Mouse (Mus musculus) forebrain, embryonic 13.5 days (tissue): ENCODE results near the gene Rhof. TPM values are rescaled to one million over a fixed set of nuclear protein-coding genes. Genes with fewer than 3 reads are reported as not detected.

ENCODE experiments used
- ATAC-seq: fragments of 200-750 bp; cut with Nextera tagmentation; 2 replicates; pipeline ENCODE4 v1.8.0; 2017
- H3K27ac ChIP-seq: fragments of 300-500 bp; sonication (generic); 2 replicates; pipeline ENCODE4 v1.5.1; 2015; ENCODE audit warnings: inconsistent platforms, mild to moderate bottlenecking, moderate library complexity
- H3K27me3 ChIP-seq: fragments of 300-500 bp; sonication (generic); 2 replicates; pipeline ENCODE4 v1.6.1; 2015; ENCODE audit warnings: mild to moderate bottlenecking, inconsistent platforms
- H3K36me3 ChIP-seq: fragments of 300-500 bp; sonication (generic); 2 replicates; pipeline ENCODE4 v1.6.1; 2015; ENCODE audit warnings: mild to moderate bottlenecking, inconsistent platforms; ENCODE audit not compliant: poor library complexity, severe bottlenecking
- H3K4me1 ChIP-seq: fragments of 300-500 bp; sonication (generic); 2 replicates; pipeline ENCODE4 v1.6.1; 2015; ENCODE audit warnings: inconsistent platforms
- H3K4me2 ChIP-seq: fragments of 300-500 bp; sonication (generic); 2 replicates; pipeline ENCODE4 v1.6.1; 2015; ENCODE audit warnings: inconsistent platforms, mild to moderate bottlenecking, moderate library complexity
- H3K4me3 ChIP-seq: fragments of 300-500 bp; sonication (generic); 2 replicates; pipeline ENCODE4 v1.5.1; 2015; ENCODE audit warnings: mild to moderate bottlenecking, inconsistent platforms
- H3K9ac ChIP-seq: fragments of 300-500 bp; sonication (generic); 2 replicates; pipeline ENCODE4 v1.6.1; 2015; ENCODE audit warnings: mild to moderate bottlenecking, inconsistent platforms
- H3K9me3 ChIP-seq: fragments of 300-500 bp; sonication (generic); replicated peaks from 2 replicates; pipeline ENCODE4 v1.6.1; 2016; ENCODE audit warnings: inconsistent platforms
- WGBS: fragments of 180-500 bp; shearing (Covaris S2); methylation state at CpG from one replicate; pipeline ENCODE4 v1.1.7; 2015; 5-methylcytosine and 5-hydroxymethylcytosine counted together
- polyA plus RNA-seq: library from polyadenylated mRNA; unstranded; fragments of >200 nt; fragmentation: Nextera tagmentation; extraction: Ambion mirVana; gene quantifications from 2 replicates; pipeline ENCODE4 v1.2.1, GENCODE M21; 2015

Rhof gene
- polyA plus RNA-seq, 1 experiment from 2014 or later: 4.3 TPM

- H3K9ac ChIP-seq: peak overlapping the region; percentile 100
Measured at GRCm38 (mm10) chr5:123138230-123138911, 5.9 kb upstream of the Rhof start.

DNA sequence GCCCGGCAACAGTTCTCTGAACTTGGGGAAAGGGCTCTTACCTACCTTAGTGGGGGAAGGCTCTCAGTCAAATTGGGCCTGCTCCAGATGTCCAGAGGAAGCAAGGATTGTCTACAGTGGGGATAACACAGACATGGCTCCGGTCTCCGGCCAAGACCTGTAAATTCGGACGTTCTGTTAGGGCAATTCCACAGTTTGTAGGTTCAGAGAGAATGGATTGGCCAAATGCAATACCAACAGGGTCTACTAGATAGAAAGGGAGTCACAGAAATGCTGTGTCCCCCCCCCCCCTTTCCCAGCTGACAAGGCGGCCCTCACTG lies 5.4 kb upstream of the Rhof start:
- peak overlapping the region; percentile 100 for H3K27ac ChIP-seq
- no peaks in the 10 kb centered on the region for H3K27me3 ChIP-seq
- WGBS: 2% methylated on average over 6 of the region's 6 CpGs
- H3K9me3 ChIP-seq: no peaks in the 10 kb centered on the region
- peak overlapping the region; percentile 96 for H3K4me2 ChIP-seq
- peaks cover 29% of the 10 kb centered on the region for H3K36me3 ChIP-seq
- H3K4me1 ChIP-seq: peaks cover 52% of the 10 kb centered on the region
- ATAC-seq: no peak
- peak overlapping the region; percentile 100 for H3K9ac ChIP-seq
- peak overlapping the region; percentile 94 for H3K4me3 ChIP-seq

More at GRCm38 (mm10) chr5:123138230-123138911, 5.9 kb upstream of the Rhof start:
- WGBS: under 1% methylated on average over 33 of the region's 40 CpGs
- Histone ChIP-seq H3K36me3 (peaks cover 26% of the 10 kb centered on the region), H3K27ac (peak overlapping the region; percentile 100), H3K27me3 (no peaks in the 10 kb centered on the region), H3K9me3 (no peaks in the 10 kb centered on the region), H3K4me2 (peak overlapping the region; percentile 96), H3K4me3 (peak overlapping the region; percentile 94), H3K4me1 (peaks cover 47% of the 10 kb centered on the region)
- peak; percentile 5; the same call in 1 of the 2 replicates for ATAC-seq

DNA sequence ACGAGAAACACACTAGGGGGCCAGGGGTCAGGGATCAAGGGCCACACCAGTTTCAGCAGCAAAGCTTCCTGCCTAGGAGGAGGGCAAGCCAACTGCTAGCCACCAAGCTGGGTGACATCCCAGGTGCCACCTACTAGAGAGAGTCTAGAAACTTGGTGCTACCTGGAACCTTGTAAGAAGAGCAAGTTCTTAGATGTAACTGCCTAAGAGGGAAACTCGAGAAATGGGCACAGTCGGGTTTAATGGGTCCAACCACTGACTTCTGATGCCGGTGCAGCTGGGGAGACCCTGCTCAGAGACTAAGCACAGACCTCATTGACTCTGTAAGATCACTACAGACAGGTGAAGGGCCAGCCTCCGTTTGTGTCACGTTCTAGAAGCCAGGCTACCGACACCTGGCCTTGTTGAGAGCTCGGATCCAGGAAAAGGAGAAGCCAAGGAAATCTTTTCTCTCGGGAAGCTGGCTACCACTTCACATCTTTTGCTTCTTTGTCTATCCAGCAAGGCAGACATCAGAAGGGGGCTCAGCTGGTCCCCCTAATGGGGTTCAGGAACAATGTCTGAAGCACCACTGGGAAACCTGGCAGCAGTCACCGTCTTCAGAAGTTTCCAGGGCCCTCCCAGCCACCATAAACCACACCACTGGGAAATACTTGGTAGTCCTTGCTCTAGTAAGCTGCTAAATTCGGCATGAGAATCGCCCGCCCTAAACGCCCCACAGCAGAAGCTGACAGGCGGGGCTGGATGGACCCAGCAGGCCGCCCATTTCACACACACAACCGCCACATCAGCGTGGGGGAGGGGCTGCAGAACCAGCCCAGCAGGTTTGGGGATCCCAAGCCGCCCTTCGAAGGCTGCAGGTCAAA lies 4.8 kb upstream of the Rhof start:
- ATAC-seq: no peak
- no peaks in the 10 kb centered on the region for H3K27me3 ChIP-seq
- no peaks in the 10 kb centered on the region for H3K9me3 ChIP-seq
- H3K9ac ChIP-seq: peak overlapping the region; percentile 100
- H3K4me3 ChIP-seq: peak overlapping the region; percentile 94
- peaks cover 58% of the 10 kb centered on the region for H3K4me1 ChIP-seq
- H3K36me3 ChIP-seq: peaks cover 29% of the 10 kb centered on the region
- peak overlapping the region; percentile 96 for H3K4me2 ChIP-seq
- WGBS: under 1% methylated on average over 20 of the region's 20 CpGs
- H3K27ac ChIP-seq: peak overlapping the region; percentile 100

DNA sequence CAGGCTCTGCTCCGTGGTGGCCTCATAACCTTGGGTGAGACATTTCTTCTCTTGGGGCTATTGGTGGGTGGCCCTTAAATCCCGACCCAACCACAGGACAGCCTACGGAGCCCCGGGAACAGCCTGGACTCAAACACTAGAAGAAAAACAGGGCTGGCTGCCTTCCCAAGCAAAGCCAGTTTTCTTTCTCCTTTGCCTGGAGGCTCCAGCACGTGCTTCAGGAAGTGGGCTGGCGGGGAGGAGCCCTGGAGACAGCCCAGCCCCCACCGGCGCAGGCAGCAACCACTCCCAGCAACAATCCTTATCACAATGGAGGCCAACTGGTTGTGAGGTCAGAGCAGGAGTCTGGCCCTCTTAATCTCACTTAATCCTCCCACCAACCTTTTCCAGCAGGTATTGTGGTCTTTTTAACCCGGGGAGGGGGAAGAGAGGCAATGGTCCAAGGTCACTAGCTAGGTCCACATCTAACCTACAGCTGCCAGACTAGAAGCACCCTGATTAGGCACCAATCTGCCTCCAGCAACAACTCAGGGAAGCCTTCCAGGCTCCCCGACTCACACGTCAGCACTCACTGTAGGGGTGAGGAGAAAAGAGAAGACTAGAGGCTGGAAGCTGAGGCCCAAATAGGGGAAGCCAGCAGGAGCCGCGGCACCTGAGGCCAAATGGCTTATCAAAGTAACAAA lies 4.0 kb upstream of the Rhof start:
- WGBS: 1% methylated on average over 13 of the region's 13 CpGs
- Histone ChIP-seq H3K4me1 (peaks cover 65% of the 10 kb centered on the region), H3K9me3 (no peaks in the 10 kb centered on the region), H3K27ac (peak overlapping the region; percentile 100), H3K4me3 (peak overlapping the region; percentile 94), H3K9ac (peak overlapping the region; percentile 100), H3K4me2 (peak overlapping the region; percentile 96), H3K27me3 (no peaks in the 10 kb centered on the region), H3K36me3 (peaks cover 29% of the 10 kb centered on the region)
- peak; percentile 52 for ATAC-seq

DNA sequence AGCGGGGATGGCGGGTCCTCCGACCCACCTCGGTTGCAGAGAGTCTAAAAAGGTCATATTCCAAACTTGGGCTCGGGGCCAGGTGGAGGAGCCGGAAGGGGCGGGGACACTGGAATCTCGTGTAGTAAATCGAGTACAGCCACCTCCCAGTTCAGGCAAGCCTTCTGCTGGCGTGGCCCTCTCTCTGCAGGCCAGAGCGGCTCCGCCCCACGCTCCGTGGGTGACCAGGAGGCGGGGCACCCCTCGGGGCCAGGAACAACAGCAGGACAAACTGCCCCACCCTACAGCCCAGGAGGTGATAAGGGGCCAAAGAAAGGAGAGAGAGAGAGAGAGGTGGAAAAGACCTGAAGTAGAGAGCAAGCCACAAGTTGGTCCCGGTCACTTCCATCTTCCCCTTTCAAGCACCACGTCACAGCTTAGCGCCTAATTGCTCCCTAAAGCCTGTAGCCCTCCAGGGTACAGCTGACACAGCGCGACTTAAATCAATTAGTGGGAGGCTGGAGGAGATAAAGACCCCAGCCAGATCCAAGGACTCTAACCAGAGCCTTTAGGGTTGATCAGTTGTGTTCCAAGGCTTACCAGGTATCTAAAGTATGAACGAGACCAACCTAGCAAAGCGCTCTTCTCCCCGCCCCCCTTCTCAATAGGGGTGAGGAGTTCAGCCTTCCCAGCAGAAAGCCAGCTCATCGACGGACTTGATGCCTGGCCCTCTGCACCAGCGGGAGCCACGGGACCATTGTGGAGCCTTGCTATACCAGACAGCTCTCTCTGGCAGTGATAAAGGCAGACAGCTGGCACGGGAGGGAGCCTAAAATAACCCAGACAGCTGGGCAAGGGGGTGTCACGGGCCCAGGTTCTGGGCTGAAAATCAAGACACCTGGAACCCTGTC lies 3.2 kb upstream of the Rhof start:
- H3K27me3 ChIP-seq: no peaks in the 10 kb centered on the region
- H3K4me2 ChIP-seq: peak overlapping the region; percentile 96
- ATAC-seq: peak; percentile 19; the same call in 1 of the 2 replicates
- peaks cover 68% of the 10 kb centered on the region for H3K4me1 ChIP-seq
- H3K36me3 ChIP-seq: peaks cover 33% of the 10 kb centered on the region
- peak overlapping the region; percentile 94 for H3K4me3 ChIP-seq
- H3K9ac ChIP-seq: peak overlapping the region; percentile 100
- H3K9me3 ChIP-seq: no peaks in the 10 kb centered on the region
- H3K27ac ChIP-seq: peak overlapping the region; percentile 100
- WGBS: 3% methylated on average over 30 of the region's 30 CpGs

DNA sequence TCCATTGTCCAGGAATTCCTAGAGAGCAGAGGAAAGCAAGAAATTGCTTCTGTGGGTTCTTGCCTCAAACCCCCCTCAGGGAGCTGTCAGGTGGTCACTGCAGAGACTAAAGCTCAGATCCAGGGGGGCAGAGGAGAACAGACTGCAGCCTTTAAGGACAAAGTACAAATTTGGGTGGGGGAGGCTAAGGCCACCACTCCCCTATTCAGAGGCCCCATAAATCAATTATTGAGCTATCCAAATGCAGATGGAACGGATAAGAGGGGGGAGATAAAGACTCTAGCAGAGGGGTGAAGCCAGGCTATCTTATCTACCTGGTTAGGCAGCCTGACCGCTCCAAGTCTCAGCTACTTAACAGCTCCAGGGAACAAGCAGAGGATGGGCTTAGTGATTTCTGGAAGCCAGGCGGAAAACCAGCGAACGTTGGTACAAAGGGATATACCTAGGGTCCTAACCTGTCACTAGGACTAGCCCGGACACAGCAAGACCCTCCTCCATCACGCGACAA lies 2.4 kb upstream of the Rhof start:
- no peak for ATAC-seq

DNA sequence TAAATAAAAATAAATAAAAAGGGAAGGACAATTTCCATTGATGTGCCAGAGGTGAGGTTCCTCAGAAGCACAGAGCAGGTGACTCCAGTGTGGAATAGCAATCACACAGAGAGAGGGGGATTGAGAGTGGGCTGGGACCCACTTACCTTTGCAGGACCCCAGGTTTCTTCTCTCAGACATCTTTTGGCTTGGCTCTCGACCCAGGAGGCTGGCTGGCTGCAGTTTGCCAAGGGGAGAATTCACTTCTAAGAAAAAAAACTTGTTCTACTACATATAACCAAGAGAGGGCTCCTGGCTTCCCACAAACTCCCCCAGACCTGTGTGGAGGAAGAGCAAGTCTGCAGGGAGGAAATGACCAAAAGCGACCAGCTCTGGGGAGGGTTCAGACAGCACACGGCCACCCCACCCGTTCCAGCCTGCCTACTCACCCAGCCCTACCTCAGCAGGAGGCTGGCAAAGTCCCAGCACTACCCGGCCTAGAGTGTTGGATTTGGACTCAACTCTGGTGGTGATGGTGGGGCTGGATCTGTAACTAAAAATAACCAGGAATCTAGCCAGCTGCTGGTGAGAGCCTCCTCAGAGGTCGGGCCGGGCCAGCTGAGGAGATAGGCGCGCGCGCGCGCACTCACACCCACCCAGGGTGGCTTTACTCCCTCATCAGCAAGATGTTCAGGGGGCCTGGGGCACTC lies 1.8 kb upstream of the Rhof start:
- H3K9me3 ChIP-seq: no peaks in the 10 kb centered on the region
- H3K27ac ChIP-seq: peak overlapping the region; percentile 100
- peaks cover 47% of the 10 kb centered on the region for H3K36me3 ChIP-seq
- no peak for ATAC-seq
- WGBS: 29% methylated on average over 13 of the region's 13 CpGs
- peak overlapping the region; percentile 94 for H3K4me3 ChIP-seq
- peaks cover 68% of the 10 kb centered on the region for H3K4me1 ChIP-seq
- peak overlapping the region; percentile 96 for H3K4me2 ChIP-seq
- no peaks in the 10 kb centered on the region for H3K27me3 ChIP-seq
- peak overlapping the region; percentile 100 for H3K9ac ChIP-seq

More for the DNA sequence above, 2.4 kb upstream of the Rhof start:
- Histone ChIP-seq H3K4me3 (peak overlapping the region; percentile 94), H3K36me3 (peaks cover 41% of the 10 kb centered on the region), H3K9me3 (no peaks in the 10 kb centered on the region), H3K4me2 (peak overlapping the region; percentile 96), H3K27ac (peak overlapping the region; percentile 100), H3K9ac (peak overlapping the region; percentile 100), H3K27me3 (no peaks in the 10 kb centered on the region), H3K4me1 (peaks cover 68% of the 10 kb centered on the region)
- WGBS: 16% methylated on average over 8 of the region's 8 CpGs

DNA sequence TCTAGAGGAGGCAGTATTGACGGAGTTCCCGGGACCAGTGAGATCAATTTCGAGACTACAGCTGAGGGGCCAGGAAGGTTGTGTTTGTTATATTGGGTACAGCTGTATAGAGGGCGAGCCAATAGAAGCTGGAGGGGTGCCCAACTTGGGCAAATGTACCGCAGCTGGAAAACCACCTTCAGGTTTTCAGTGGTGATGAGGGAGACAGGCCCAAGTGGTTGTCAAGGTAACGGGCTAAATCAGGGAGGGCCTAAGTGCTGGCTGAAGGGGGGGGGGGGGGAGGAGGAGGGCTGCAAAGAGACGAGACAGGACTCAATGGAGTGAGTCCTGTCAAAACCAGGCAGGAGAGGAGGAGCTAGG lies 1.3 kb upstream of the Rhof start:
- Histone ChIP-seq H3K9me3 (no peaks in the 10 kb centered on the region), H3K27ac (peak overlapping the region; percentile 100), H3K4me3 (peak overlapping the region; percentile 94; the same call in 1 of the 2 replicates), H3K9ac (0 out of 2 replicates have a peak overlapping the region, but pooled peaks have one; percentile 100), H3K4me1 (peaks cover 68% of the 10 kb centered on the region), H3K4me2 (peak overlapping the region; percentile 96), H3K36me3 (peaks cover 53% of the 10 kb centered on the region), H3K27me3 (no peaks in the 10 kb centered on the region)
- 10% methylated on average over 7 of the region's 7 CpGs for whole genome bisulfite sequencing
- ATAC-seq: no peak; the same call in 1 of the 2 replicates

DNA sequence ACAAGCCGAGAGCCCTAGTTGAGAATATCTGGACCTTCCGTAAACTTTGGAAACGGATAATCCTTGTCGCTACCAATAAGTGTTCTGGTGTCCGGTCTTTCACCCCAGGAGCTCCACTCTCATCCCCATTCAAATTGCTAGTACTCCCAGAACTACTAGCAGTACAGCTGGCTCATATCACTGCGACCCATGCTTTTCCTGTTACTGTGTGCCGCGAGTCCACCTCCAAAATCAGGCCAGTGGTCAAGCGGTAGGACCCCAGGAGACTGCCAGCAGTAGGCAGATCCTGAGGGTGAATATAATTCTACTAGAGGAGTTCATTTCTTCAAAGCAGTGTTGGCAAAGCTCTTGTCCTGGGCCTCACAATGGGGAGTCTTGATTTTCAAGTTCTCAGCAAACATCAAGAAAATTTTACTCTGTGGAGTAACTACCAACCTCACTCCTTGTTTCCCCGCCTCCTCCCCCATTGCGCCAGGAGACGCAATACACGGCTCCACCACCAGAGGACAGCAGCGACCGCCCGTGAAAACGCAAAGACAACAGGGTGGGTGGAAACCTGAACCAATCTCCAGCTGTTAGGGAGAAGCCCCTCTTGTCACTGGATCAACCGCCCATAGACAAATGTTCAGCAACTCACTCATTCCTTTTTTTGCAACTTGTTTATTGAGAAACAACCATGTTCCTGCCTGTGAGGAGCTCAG lies 741 bp upstream of the Rhof start:
- Histone ChIP-seq H3K4me2 (peak overlapping the region; percentile 96), H3K9me3 (no peaks in the 10 kb centered on the region), H3K27ac (peak overlapping the region; percentile 100), H3K4me1 (peaks cover 68% of the 10 kb centered on the region), H3K27me3 (no peaks in the 10 kb centered on the region), H3K9ac (no peak overlapping the region), H3K4me3 (peak overlapping the region; percentile 94; the same call in 1 of the 2 replicates), H3K36me3 (peaks cover 58% of the 10 kb centered on the region)
- ATAC-seq: no peak
- WGBS: 21% methylated on average over 18 of the region's 18 CpGs

GRCm38 (mm10) chr5:123130814-123131148 lies 1.7 kb downstream of the Rhof start:
- ATAC-seq: no peak
- Histone ChIP-seq H3K27ac (no peak overlapping the region), H3K4me1 (peaks cover 45% of the 10 kb centered on the region), H3K36me3 (peaks cover 69% of the 10 kb centered on the region), H3K9me3 (no peaks in the 10 kb centered on the region), H3K4me3 (no peak overlapping the region), H3K4me2 (no peak overlapping the region), H3K27me3 (no peaks in the 10 kb centered on the region), H3K9ac (no peak overlapping the region)
- 86% methylated on average over 5 of the region's 5 CpGs for WGBS
